Mouse (Mus musculus): ENCODE measurements at regions not wholly inside any gene's neighbourhood (a gene's known extent, or its start where the extent isn't known, plus 50 kb on each side); places are given as distances from the start of the nearest gene placed in this dataset.

GRCm38 (mm10) chr16:62681880-62682279, 104.7 kb downstream of the Nsun3 start:
- no peak for DNase-seq (ENCODE audit: low read depth, low spot score)

- DNase-seq (ENCODE audit: low read depth, low spot score): no peak
Observed at GRCm38 (mm10) chr16:62676815-62677214, 109.8 kb downstream of the Nsun3 start.

- DNase-seq (ENCODE audit: low read depth, low spot score): no peak
Observed at GRCm38 (mm10) chr16:62657383-62657782, 129.2 kb downstream of the Nsun3 start.

GRCm38 (mm10) chr16:62654436-62654835, 132.2 kb downstream of the Nsun3 start:
- no peak for DNase-seq (ENCODE audit: low read depth, low spot score)

- no peak for DNase-seq (ENCODE audit: low read depth, low spot score)
Observed at GRCm38 (mm10) chr16:62653817-62654216, 132.8 kb downstream of the Nsun3 start.

- no peak for DNase-seq (ENCODE audit: low read depth, low spot score)
Observed at GRCm38 (mm10) chr16:62652769-62653465, 133.7 kb downstream of the Nsun3 start.

- DNase-seq (ENCODE audit: low read depth, low spot score): no peak
Observed at GRCm38 (mm10) chr16:62650856-62651255, 135.8 kb downstream of the Nsun3 start.

- DNase-seq (ENCODE audit: low read depth, low spot score): no peak
Observed at GRCm38 (mm10) chr16:62648326-62648725, 138.3 kb downstream of the Nsun3 start.

- DNase-seq (ENCODE audit: low read depth, low spot score): no peak
Observed at GRCm38 (mm10) chr16:62646113-62646512, 140.5 kb downstream of the Nsun3 start.

- no peak for DNase-seq (ENCODE audit: low read depth, low spot score)
Observed at GRCm38 (mm10) chr16:62642859-62643403, 143.7 kb downstream of the Nsun3 start.

- DNase-seq (ENCODE audit: low read depth, low spot score): no peak
Observed at GRCm38 (mm10) chr16:62623938-62624337, 162.7 kb downstream of the Nsun3 start.

GRCm38 (mm10) chr16:62610873-62611272, 175.7 kb downstream of the Nsun3 start:
- DNase-seq (ENCODE audit: low read depth, low spot score): no peak

GRCm38 (mm10) chr16:62608617-62609016, 178.0 kb downstream of the Nsun3 start:
- no peak for DNase-seq (ENCODE audit: low read depth, low spot score)

GRCm38 (mm10) chr16:62605920-62606319, 180.7 kb downstream of the Nsun3 start:
- DNase-seq (ENCODE audit: low read depth, low spot score): no peak

GRCm38 (mm10) chr16:62562051-62562450, 224.6 kb downstream of the Nsun3 start:
- DNase-seq (ENCODE audit: low read depth, low spot score): no peak

- no peak for DNase-seq (ENCODE audit: low read depth, low spot score)
Observed at GRCm38 (mm10) chr16:62543156-62543555, 243.5 kb downstream of the Nsun3 start.

- DNase-seq (ENCODE audit: low read depth, low spot score): no peak
Observed at GRCm38 (mm10) chr16:62537730-62538479, 248.7 kb downstream of the Nsun3 start.

- no peak for DNase-seq (ENCODE audit: low read depth, low spot score)
Observed at GRCm38 (mm10) chr16:62509321-62509720, 277.3 kb downstream of the Nsun3 start.

GRCm38 (mm10) chr16:62506725-62507482, 279.7 kb downstream of the Nsun3 start:
- DNase-seq (ENCODE audit: low read depth, low spot score): no peak

GRCm38 (mm10) chr16:62500870-62501269, 285.7 kb downstream of the Nsun3 start:
- DNase-seq (ENCODE audit: low read depth, low spot score): no peak

GRCm38 (mm10) chr16:62500334-62500733, 286.3 kb downstream of the Nsun3 start:
- no peak for DNase-seq (ENCODE audit: low read depth, low spot score)

- no peak for DNase-seq (ENCODE audit: low read depth, low spot score)
Observed at GRCm38 (mm10) chr16:62498761-62499160, 287.9 kb downstream of the Nsun3 start.

All from brain, embryonic 18.5 days (tissue).